Mouse (Mus musculus): ENCODE data around the gene Rgma. TPM values are rescaled to one million over a fixed set of nuclear protein-coding genes. Genes with fewer than 3 reads are reported as not detected.

The Rgma gene
- polyA plus RNA-seq (2016; fragmentation: Nextera tagmentation; extraction: Ambion mirVana): 55.7 and 62.9 TPM in 2 replicates

DNA sequence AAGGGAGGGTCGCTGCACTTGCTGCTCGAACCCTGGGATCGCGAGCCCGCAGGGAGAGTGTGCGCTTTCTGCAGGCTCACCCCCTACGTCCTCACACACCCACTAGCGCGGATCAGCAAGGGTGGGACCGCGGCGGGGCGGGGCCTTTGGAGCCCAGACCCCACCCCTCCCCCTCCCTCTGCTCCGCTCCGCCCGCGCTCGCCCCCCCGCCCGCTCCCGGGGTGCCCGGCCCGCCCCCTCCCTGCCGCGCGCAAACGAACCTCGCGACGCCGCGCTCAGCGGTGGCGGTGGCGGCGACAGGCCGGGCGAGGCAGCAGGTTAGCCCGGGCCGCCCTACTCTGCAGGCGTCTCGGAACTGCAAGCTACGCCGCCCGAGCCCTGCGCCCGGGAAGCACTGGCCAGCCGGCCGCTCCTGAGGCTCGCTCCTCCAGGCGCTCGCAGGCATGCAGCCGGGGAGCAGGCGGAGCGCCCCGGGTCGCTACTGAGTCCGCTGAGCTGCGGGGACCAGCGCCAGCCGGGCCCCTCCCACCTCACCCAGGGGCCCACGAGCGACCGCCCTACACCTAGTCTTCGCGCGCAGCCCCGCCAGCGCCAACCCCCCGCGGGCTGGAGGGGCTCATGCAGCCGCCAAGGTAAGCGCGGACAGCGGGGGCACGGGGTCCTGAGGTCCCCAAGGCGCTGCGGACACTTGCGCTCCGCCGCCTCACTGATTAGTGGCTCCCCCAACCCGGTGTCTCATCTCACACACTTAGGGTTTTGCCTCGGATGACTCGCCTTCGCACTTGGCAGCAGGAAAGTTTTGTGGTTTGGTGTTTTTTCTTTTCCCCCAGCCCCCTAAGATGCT lies at the start of gene Rgma:
Gene Rgma, plus strand, starts transcription at position 253 of the 844 bp plus-strand sequence.
- ATAC-seq (ENCODE audit: low FRiP score, low read depth): peak; percentile 90
- peak within 1 kb of the TSS; percentile 98 for H3K27ac ChIP-seq (replicated peaks)
- peaks cover 59% of the 10 kb centered on the region for H3K4me1 ChIP-seq
- peak within 1 kb of the TSS; percentile 96 for H3K9ac ChIP-seq (replicated peaks)
- H3K4me2 ChIP-seq (replicated peaks): peak within 1 kb of the TSS; percentile 73
- no peaks in the 10 kb centered on the region for H3K36me3 ChIP-seq
- H3K9me3 ChIP-seq: no peaks in the 10 kb centered on the region
- peak within 1 kb of the TSS; percentile 89 for H3K4me3 ChIP-seq
- H3K27me3 ChIP-seq: peaks cover 17% of the 10 kb centered on the region
- under 1% methylated on average over 69 of the region's 85 CpGs for WGBS

DNA sequence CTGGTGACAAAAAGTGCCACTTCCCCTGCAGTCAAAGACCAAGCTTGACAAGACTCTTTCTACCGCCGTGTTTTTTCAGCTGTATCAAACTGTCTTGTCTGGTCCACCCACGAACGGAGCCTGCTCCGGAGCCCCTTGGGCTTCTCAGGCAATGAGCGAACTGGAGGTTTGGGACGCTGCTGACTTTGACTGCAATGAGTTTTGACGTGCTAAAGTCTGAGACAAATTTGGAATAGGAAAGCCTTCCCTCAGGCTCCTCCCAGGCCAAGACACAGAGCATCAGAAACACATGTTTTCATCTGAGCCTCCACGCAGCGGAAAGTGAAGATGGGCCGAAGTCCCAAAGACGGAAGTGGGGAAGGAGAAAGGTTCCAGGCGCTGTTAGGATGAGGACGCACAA lies 49.1 kb upstream of the Rgma start:
- no peak for ATAC-seq (ENCODE audit: low FRiP score, low read depth)
- Histone ChIP-seq H3K4me2 (replicated peaks) (no peak overlapping the region), H3K27me3 (no peaks in the 10 kb centered on the region), H3K36me3 (no peaks in the 10 kb centered on the region), H3K9ac (replicated peaks) (no peak overlapping the region), H3K27ac (replicated peaks) (no peak overlapping the region), H3K9me3 (0 out of 2 replicates have a peak, but pooled peaks cover 3% of the 10 kb centered on the region), H3K4me3 (no peak overlapping the region), H3K4me1 (peaks cover 6% of the 10 kb centered on the region; the same call in 1 of the 2 replicates)
- WGBS: 88% methylated on average over 14 of the region's 14 CpGs

DNA sequence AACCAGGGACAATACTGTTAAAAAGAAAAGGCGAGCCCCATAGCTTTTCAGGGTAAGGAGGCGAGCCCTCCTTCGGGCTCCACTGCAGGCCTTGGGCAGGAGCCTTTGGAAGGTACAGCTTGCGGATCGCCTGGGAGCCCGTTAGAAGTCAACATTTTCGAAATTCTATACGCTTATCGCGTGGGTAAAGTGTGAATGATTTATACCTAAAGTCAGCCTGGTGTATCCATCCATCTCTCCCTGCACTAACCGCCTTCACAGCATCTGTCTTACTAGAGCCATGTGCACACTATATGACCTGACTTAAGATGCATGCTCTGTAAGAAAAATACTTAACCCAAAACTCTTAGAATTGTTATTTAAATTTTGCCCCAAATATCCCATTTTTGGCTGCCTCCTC lies 48.6 kb upstream of the Rgma start:
- peaks cover 9% of the 10 kb centered on the region; the same call in 1 of the 2 replicates for H3K4me1 ChIP-seq
- H3K4me2 ChIP-seq (replicated peaks): no peak overlapping the region
- no peaks in the 10 kb centered on the region for H3K27me3 ChIP-seq
- no peak overlapping the region for H3K4me3 ChIP-seq
- no peak for ATAC-seq (ENCODE audit: low FRiP score, low read depth)
- 0 out of 2 replicates have a peak, but pooled peaks cover 3% of the 10 kb centered on the region for H3K9me3 ChIP-seq
- no peaks in the 10 kb centered on the region for H3K36me3 ChIP-seq
- WGBS: 90% methylated on average over 11 of the region's 11 CpGs
- no peak overlapping the region for H3K27ac ChIP-seq (replicated peaks)
- H3K9ac ChIP-seq (replicated peaks): no peak overlapping the region

DNA sequence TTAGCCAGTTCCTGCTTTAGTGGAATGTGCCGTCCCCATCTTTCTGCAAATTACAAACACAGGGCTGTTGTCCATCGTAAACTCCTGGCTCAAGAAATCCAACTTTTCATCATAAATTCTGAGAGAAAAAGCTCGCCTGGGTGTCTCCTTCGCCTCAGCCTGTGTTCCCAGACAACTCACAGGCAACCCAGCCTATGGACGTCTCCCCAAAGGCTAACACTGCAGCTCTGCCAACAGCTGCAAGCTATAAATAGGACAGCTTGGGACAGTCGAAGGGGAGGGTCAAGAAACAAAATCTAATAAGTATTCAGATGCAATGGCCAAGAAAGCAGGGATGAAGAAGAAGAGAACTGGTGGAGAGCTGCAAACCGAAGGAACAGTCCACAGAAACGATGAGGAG lies 48.1 kb upstream of the Rgma start:
- no peak for ATAC-seq (ENCODE audit: low FRiP score, low read depth)
- Histone ChIP-seq H3K4me3 (no peak overlapping the region), H3K9ac (replicated peaks) (no peak overlapping the region), H3K36me3 (no peaks in the 10 kb centered on the region), H3K4me1 (peaks cover 14% of the 10 kb centered on the region; the same call in 1 of the 2 replicates), H3K27me3 (no peaks in the 10 kb centered on the region), H3K27ac (replicated peaks) (no peak overlapping the region), H3K4me2 (replicated peaks) (no peak overlapping the region), H3K9me3 (0 out of 2 replicates have a peak, but pooled peaks cover 3% of the 10 kb centered on the region)
- 86% methylated on average over 8 of the region's 8 CpGs for WGBS

DNA sequence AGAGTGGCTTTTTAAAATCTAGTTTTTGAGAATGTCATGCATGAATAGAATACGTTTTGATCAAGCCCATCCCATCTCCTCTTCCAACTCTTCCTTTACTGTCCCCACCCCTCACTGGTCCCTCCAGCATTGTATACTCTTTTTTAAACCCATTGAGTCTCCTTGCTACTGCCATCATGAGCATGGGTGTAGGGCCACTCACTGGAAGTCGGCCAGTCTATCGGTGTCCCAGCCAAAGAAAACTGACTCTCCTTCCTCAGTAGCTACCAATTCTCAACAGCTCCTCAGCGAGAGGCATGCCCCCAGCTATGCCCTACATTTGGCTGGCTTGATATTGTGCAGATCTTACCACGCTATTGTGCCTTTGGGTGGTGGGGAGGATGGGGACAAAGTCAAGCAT lies 47.7 kb upstream of the Rgma start:
- no peak for ATAC-seq (ENCODE audit: low FRiP score, low read depth)
- Histone ChIP-seq H3K27ac (replicated peaks) (no peak overlapping the region), H3K4me2 (replicated peaks) (no peak overlapping the region), H3K9ac (replicated peaks) (no peak overlapping the region), H3K36me3 (no peaks in the 10 kb centered on the region), H3K27me3 (no peaks in the 10 kb centered on the region), H3K9me3 (0 out of 2 replicates have a peak, but pooled peaks cover 3% of the 10 kb centered on the region), H3K4me1 (peaks cover 16% of the 10 kb centered on the region; the same call in 1 of the 2 replicates), H3K4me3 (no peak overlapping the region)
- 92% methylated on average over 5 of the region's 5 CpGs for WGBS

DNA sequence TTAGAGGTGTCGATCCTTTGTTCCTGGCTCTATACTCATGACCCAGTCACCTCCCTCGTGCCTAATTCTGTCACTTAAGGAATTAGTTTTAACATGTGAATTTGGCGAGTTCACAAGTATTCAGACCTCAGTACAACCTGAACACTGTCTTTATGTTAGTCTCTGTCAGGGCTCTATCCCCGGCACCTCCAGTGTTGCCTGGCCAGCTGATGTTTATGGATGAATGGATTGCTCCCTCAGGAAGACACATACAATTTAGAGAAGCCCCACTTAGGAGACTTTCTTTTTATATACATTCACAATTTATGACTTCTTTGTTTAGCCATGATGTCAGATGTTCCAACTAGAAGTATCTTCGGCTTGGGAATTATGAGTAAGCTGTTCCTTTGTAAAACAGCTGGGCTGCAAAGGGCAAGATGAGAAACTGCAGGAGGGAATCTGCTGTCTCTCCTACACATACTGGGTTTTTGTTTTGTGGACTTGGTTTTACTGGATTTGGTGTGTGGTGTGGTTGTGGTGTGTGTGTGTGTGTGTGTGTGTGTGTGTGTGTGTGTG lies 46.6 kb upstream of the Rgma start:
- WGBS: 47% methylated on average over 5 of the region's 5 CpGs
- no peak for ATAC-seq (ENCODE audit: low FRiP score, low read depth)
- H3K4me2 ChIP-seq (replicated peaks): no peak overlapping the region
- 0 out of 2 replicates have a peak, but pooled peaks cover 3% of the 10 kb centered on the region for H3K9me3 ChIP-seq
- H3K36me3 ChIP-seq: no peaks in the 10 kb centered on the region
- no peak overlapping the region for H3K9ac ChIP-seq (replicated peaks)
- no peak overlapping the region for H3K4me3 ChIP-seq
- H3K27me3 ChIP-seq: no peaks in the 10 kb centered on the region
- H3K4me1 ChIP-seq: peaks cover 21% of the 10 kb centered on the region
- H3K27ac ChIP-seq (replicated peaks): no peak overlapping the region

DNA sequence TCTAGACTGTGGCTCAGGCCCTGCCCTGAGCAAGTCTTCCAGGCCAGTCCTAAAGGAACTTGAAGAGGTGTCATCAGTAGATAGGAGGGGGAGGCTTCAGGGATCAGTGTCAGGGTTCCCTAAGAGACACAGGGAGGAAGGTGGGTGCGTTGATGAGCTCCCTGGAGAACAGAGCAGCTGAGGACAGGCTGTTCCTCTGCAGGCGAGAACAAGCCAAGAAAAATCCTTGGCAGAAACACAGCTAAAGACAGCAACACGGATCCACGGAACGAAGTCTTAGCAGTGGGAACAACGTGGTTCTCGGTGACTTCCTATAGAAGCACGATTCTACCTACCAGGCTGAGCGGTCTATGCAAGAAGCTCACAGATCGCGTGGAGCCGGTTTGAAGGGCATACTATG lies 44.6 kb upstream of the Rgma start:
- Histone ChIP-seq H3K4me1 (peaks cover 21% of the 10 kb centered on the region), H3K4me2 (replicated peaks) (no peak overlapping the region), H3K9ac (replicated peaks) (no peak overlapping the region), H3K4me3 (no peak overlapping the region), H3K36me3 (no peaks in the 10 kb centered on the region), H3K27ac (replicated peaks) (no peak overlapping the region), H3K27me3 (no peaks in the 10 kb centered on the region), H3K9me3 (no peaks in the 10 kb centered on the region)
- 95% methylated on average over 12 of the region's 12 CpGs for WGBS
- ATAC-seq (ENCODE audit: low FRiP score, low read depth): no peak

DNA sequence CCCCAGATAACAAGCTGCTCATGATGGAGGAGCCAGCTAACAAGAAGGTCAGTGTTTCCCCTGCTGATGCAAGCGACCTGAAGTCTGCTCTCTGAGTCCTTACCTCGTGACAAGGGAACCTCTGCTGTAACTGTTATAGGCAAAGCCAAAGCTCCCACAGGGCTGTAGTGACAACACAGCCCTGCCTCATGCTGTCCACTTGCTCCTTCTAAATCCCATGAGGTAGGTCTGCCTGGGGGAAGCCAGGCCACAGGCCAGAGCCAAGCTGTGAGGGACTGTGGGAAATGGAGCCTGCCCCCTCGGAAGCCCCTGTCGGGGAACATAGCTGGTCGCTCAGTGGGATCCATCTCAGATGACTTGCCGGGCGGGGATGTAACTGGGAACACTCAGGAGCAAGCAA lies 43.7 kb upstream of the Rgma start:
- ATAC-seq (ENCODE audit: low FRiP score, low read depth): no peak
- WGBS: 73% methylated on average over 7 of the region's 7 CpGs
- no peak overlapping the region for H3K4me3 ChIP-seq
- no peak overlapping the region for H3K4me2 ChIP-seq (replicated peaks)
- no peaks in the 10 kb centered on the region for H3K27me3 ChIP-seq
- H3K9me3 ChIP-seq: no peaks in the 10 kb centered on the region
- peaks cover 24% of the 10 kb centered on the region for H3K4me1 ChIP-seq
- no peaks in the 10 kb centered on the region for H3K36me3 ChIP-seq
- no peak overlapping the region for H3K9ac ChIP-seq (replicated peaks)
- no peak overlapping the region for H3K27ac ChIP-seq (replicated peaks)

DNA sequence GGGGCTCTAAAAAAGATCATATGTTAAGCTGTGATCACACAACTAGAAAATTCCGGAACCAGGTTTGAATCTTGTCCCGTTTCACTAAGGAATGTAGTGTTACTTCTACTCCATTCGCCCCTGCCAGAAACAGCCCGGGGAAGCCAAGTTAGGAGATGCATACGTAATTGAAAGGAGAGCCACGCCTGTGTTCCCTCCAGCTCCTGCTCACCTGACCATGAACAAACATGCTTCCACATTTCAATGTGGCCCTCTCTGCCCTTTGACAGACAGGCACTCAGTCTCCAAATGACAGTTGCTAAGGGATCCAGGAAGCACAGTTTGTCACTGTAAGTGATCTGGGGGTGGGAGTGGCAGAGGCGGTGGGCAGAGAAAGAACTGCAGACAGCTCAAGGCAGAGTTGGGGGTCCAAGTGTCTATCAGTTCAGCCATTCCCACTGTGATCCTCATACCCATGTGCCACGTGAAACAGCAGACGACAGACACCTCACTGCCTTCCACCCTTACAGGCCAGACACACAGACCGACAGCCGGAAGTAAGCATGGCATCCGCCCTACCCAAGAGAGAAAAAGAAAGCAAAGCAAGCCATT lies 41.8 kb upstream of the Rgma start:
- ATAC-seq (ENCODE audit: low FRiP score, low read depth): no peak
- H3K4me1 ChIP-seq: peaks cover 21% of the 10 kb centered on the region
- H3K27me3 ChIP-seq: no peaks in the 10 kb centered on the region
- H3K9ac ChIP-seq (replicated peaks): no peak overlapping the region
- no peaks in the 10 kb centered on the region for H3K9me3 ChIP-seq
- no peak overlapping the region for H3K4me3 ChIP-seq
- no peak overlapping the region for H3K27ac ChIP-seq (replicated peaks)
- H3K36me3 ChIP-seq: no peaks in the 10 kb centered on the region
- H3K4me2 ChIP-seq (replicated peaks): no peak overlapping the region
- WGBS: 74% methylated on average over 12 of the region's 12 CpGs

DNA sequence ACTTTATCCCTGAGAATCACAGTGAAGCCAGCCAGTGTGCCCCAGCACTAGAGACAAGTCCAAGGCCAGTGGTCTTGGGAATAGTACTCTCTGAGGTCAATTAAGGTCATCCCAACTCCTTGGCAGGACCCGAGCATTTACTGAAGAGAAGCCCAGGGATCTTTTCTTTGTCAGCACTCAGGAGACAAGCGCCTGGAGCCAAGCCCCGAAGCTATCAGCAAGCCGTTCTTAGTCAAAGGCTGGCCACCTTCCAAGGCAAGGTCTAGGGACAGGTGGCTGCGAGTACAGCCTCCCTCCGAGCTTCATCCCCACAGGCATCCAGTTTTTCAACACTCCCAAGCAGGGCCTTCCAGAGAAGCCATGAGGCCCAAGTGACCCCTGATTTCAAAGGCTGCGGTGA lies 40.4 kb upstream of the Rgma start:
- Histone ChIP-seq H3K9ac (replicated peaks) (no peak overlapping the region), H3K9me3 (no peaks in the 10 kb centered on the region), H3K36me3 (no peaks in the 10 kb centered on the region), H3K4me3 (no peak overlapping the region), H3K27ac (replicated peaks) (no peak overlapping the region), H3K27me3 (no peaks in the 10 kb centered on the region), H3K4me1 (peaks cover 18% of the 10 kb centered on the region), H3K4me2 (replicated peaks) (no peak overlapping the region)
- 75% methylated on average over 7 of the region's 7 CpGs for WGBS
- ATAC-seq (ENCODE audit: low FRiP score, low read depth): no peak

DNA sequence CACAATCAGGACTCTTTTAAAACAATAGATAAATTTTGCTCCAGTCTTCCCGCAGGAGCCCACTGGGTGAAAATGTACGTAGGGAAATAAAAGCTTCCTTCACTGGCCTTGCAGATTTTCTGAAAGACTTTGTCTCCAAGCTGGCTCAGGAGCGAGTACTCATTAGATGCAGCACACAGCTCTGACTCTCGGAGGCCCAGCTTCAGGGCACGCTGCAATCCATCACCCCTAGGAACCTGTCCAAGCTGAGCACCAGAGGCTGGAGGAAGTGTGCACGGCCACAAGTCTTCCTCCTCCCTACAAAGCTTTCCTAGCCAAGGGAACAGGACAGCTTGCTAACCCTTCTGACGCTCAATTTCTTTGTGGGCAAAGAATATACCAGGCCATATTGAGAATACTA lies 38.9 kb upstream of the Rgma start:
- Histone ChIP-seq H3K4me1 (peaks cover 18% of the 10 kb centered on the region), H3K9ac (replicated peaks) (no peak overlapping the region), H3K9me3 (no peaks in the 10 kb centered on the region), H3K36me3 (no peaks in the 10 kb centered on the region), H3K4me3 (no peak overlapping the region), H3K27me3 (no peaks in the 10 kb centered on the region), H3K4me2 (replicated peaks) (no peak overlapping the region), H3K27ac (replicated peaks) (no peak overlapping the region)
- no peak for ATAC-seq (ENCODE audit: low FRiP score, low read depth)
- WGBS: 84% methylated on average over 7 of the region's 7 CpGs

DNA sequence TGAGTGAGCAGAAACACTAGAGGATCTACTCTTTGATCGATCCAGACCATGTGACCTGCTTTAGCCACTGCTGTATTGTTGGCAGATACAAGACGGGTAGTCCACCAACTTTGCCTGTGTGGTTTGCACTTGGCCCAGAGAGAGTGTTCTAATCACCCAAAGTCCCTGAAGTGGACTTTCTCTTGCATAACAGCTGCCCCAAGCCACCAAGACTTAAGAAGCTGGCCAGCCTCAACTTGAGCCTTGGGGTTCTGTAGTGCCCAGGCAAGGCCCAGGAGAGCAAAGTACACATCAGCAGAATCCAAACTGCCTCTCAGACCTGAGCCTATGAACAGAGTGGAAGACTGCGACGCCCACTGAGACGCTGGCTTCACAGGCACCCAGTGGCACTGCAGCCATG lies 37.0 kb upstream of the Rgma start:
- no peak overlapping the region for H3K27ac ChIP-seq (replicated peaks)
- no peaks in the 10 kb centered on the region for H3K36me3 ChIP-seq
- no peak for ATAC-seq (ENCODE audit: low FRiP score, low read depth)
- 88% methylated on average over 5 of the region's 5 CpGs for WGBS
- H3K4me2 ChIP-seq (replicated peaks): no peak overlapping the region
- peaks cover 7% of the 10 kb centered on the region for H3K4me1 ChIP-seq
- no peaks in the 10 kb centered on the region for H3K27me3 ChIP-seq
- H3K9ac ChIP-seq (replicated peaks): no peak overlapping the region
- H3K9me3 ChIP-seq: no peaks in the 10 kb centered on the region
- H3K4me3 ChIP-seq: no peak overlapping the region
